In genomic region chr11:85183284-85183779, GRCm38 (mm10) we compare ENCODE assay signal across 9 mouse cellular contexts. TPM values are rescaled to one million over a fixed set of nuclear protein-coding genes. Genes with fewer than 3 reads are reported as not detected.
DNase-seq lines count a peak whose midpoint lies in the region; ATAC-seq and TF ChIP-seq lines count a peak whose summit lies in the region.
"Had no signal": no experiment of that assay in that cellular context is flagged by ENCODE, and none has a peak within 500 bp of the region (broad histone marks: within the 10 kb centered on the region; RNA-seq: fewer than 3 reads in every experiment).

No protein-coding gene starts in this region.

- H3K4me3 ChIP-seq in intestine, postnatal 0 days (ENCODE audit: low read depth, low read length): peak overlapping the region; percentile 36
- H3K4me3 ChIP-seq in midbrain, embryonic 13.5 days (replicated peaks): peak overlapping the region; percentile 35

- no peaks in the 10 kb centered on the region for H3K4me1 ChIP-seq in intestine, postnatal 0 days (replicated peaks; ENCODE audit: control insufficient read depth, insufficient read depth, low read length)
- H3K4me1 ChIP-seq in midbrain, embryonic 13.5 days (replicated peaks): peaks cover 8% of the 10 kb centered on the region; the same call in 1 of the 2 replicates

- no peak overlapping the region for H3K27ac ChIP-seq in intestine, postnatal 0 days (ENCODE audit: low read depth, low read length)
- H3K27ac ChIP-seq in midbrain, embryonic 13.5 days: peak overlapping the region; percentile 64

- H3K9me3 ChIP-seq in intestine, postnatal 0 days (ENCODE audit: control insufficient read depth): no peaks in the 10 kb centered on the region
- H3K9me3 ChIP-seq in midbrain, embryonic 13.5 days: no peaks in the 10 kb centered on the region

- peak overlapping the region; percentile 69 for H3K4me2 ChIP-seq in intestine, postnatal 0 days (replicated peaks; ENCODE audit: low read depth)
- peak overlapping the region; percentile 55 for H3K4me2 ChIP-seq in midbrain, embryonic 13.5 days (replicated peaks)

- WGBS in intestine, postnatal 0 days: 29% methylated on average over 13 of the region's 13 CpGs
- 29% methylated on average over 13 of the region's 13 CpGs for WGBS in midbrain, embryonic 13.5 days

- DNase-seq in cerebellum, postnatal 14 days: peak; percentile 33 to 67
- DNase-seq in cerebellum, adult 11 months: no peak
- DNase-seq in urinary bladder, postnatal 14 days (ENCODE audit: low spot score): peak; percentile 12
- DNase-seq in urinary bladder, postnatal 10 days (ENCODE audit: low spot score): no peak
- DNase-seq in urinary bladder, postnatal 36 days (ENCODE audit: low spot score in 2 of 2): no peak
- no peak for DNase-seq in thymus, postnatal 25 days

- no peaks in the 10 kb centered on the region for H3K27me3 ChIP-seq in intestine, postnatal 0 days (replicated peaks; ENCODE audit: control insufficient read depth, insufficient read depth, low read length)
- H3K27me3 ChIP-seq in midbrain, embryonic 13.5 days: no peaks in the 10 kb centered on the region

- TF ChIP-seq CTCF in intestine, postnatal 0 days (IDR thresholded peaks at IDR 0.05; ENCODE audit: low read depth): no peak

- peak overlapping the region; percentile 18; the same call in 1 of the 2 replicates for H3K9ac ChIP-seq in intestine, postnatal 0 days (ENCODE audit: low read depth, low read length)
- H3K9ac ChIP-seq in midbrain, embryonic 13.5 days (replicated peaks): peak overlapping the region; percentile 55

- no peak for ATAC-seq in intestine, postnatal 0 days
- peak; percentile 49 for ATAC-seq in midbrain, embryonic 13.5 days

- H3K36me3 ChIP-seq in intestine, postnatal 0 days (ENCODE audit: control insufficient read depth, insufficient read depth): 0 out of 2 replicates have a peak, but pooled peaks cover 3% of the 10 kb centered on the region
- peaks cover 2% of the 10 kb centered on the region; the same call in 1 of the 2 replicates for H3K36me3 ChIP-seq in midbrain, embryonic 13.5 days

RNA-seq across cellular contexts. Expression of gene 1700125H20Rik, which starts 13.1 kb away (rescaled TPM):
- polyA plus RNA-seq in intestine, postnatal 0 days (2015; fragmentation: Nextera tagmentation; extraction: Ambion mirVana): 0.23 and 0.24 TPM in 2 replicates
- 0.48 and 0.52 TPM in 2 replicates for polyA plus RNA-seq in midbrain, embryonic 13.5 days (2015; fragmentation: Nextera tagmentation; extraction: Ambion mirVana)
- polyA plus RNA-seq: frontal cortex, adult 2 months had no signal

RNA-seq across cellular contexts. Expression of gene Usp32, which starts 43.4 kb away (rescaled TPM):
- 3.5 and 3.7 TPM in 2 replicates for polyA plus RNA-seq in intestine, postnatal 0 days (2015; fragmentation: Nextera tagmentation; extraction: Ambion mirVana)
- polyA plus RNA-seq in midbrain, embryonic 13.5 days (2015; fragmentation: Nextera tagmentation; extraction: Ambion mirVana): 10.3 and 11.6 TPM in 2 replicates

RNA-seq across cellular contexts. Expression of gene Appbp2, which starts 51.6 kb away (rescaled TPM):
- polyA plus RNA-seq in intestine, postnatal 0 days (2015; fragmentation: Nextera tagmentation; extraction: Ambion mirVana): 17.5 and 19.5 TPM in 2 replicates
- polyA plus RNA-seq in midbrain, embryonic 13.5 days (2015; fragmentation: Nextera tagmentation; extraction: Ambion mirVana): 45.3 and 46.5 TPM in 2 replicates

Comparison
In these comparisons a context has a peak if more than half of its experiments do, and no peak if none do; other contexts are left out.
1. DNase-seq: peak in cerebellum, postnatal 14 days (2 of 2) and urinary bladder, postnatal 14 days (single experiment); none in cerebellum, adult 11 months (single experiment), urinary bladder, postnatal 10 days (single experiment), urinary bladder, postnatal 36 days (0 of 2) and thymus, postnatal 25 days (single experiment).